Mouse (Mus musculus) liver, postnatal 0 days (tissue): ENCODE data around the gene Snrnp40.

Experiments
- CTCF ChIP-seq: sonication (generic); IDR thresholded peaks from 2 replicates; pipeline ENCODE4 v1.5.1; 2016; ENCODE audit warnings: antibody characterized with exemption, low read depth
- EP300 ChIP-seq: IDR thresholded peaks from 2 replicates; pipeline ENCODE4 v1.6.1; 2016; ENCODE audit warnings: antibody characterized with exemption, low read depth, mild to moderate bottlenecking

DNA sequence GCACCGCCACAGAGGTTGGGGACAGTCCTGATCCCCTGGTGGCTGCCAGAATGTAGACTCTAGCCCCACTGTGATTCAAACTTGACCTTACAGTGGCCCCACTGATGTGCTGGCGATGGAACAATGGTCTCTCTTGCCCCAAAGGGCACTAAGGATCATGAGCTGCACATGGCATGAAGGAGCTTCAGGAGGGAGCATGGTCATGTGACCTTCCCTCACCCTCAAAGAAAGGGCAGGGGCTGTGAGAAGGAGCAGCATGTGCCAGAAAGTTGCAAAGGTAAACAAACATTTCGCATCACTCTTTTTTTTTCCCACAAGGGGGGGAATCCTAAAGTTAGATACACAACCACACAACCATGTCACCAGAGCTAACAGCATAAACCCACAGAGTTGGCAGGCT lies 41.8 kb upstream of the Snrnp40 start:
- TF ChIP-seq CTCF (no peak), EP300 (no peak)
